Mouse (Mus musculus): Measurements from ENCODE around the gene Lrpprc. TPM values are rescaled to one million over a fixed set of nuclear protein-coding genes. Genes with fewer than 3 reads are reported as not detected.
"Not testable (repeated sequence)": the region's sequence is repeated elsewhere in the genome, so short reads cannot be mapped to it uniquely, and the experiment has no call there.

The Lrpprc gene
- 100 to 1,000 TPM; 143 to 150 TPM for total RNA-seq (2021)

DNA sequence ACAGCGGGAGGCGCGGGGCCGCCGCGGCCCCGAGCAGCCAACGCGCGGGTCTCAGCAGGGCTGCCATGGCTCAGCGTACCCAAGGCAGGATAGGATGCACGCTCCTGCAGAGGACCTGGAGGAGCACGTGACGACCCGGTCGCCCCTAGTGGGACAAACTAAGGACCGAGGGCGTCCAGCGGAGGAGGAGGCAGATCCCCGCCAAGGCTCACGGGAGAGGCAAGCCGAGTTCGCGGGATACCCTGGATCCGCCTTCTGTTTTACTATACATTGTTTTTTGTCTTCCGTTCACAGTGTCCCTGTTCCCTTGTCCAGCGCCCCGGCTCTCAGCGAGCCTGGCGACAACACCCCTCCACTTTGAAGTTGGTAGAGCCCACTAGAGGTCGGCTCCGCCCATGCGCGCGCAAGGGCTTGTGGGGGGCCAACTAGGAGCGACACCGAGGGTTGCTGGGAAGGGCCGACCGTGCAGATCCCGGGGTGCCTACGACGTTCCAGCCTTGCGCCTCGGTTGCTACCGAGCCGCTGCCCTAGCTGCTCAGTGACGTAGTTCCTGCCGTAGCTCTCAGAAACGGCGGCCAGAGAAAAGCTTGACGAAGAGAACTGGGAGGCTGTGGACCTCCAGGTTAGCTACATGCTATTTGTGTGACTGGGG is at the start of gene Lrpprc:
Lrpprc (minus strand) TSS at position 343 of the 652 bp plus-strand sequence.
- intact Hi-C loops (cut with DNase I) = loop anchor here (2.0 to 5.0 kb wide), 2 partner anchors 167 to 300 kb away; partner anchors contain the start of genes Camkmt, Ppm1b and Prepl
- peak; percentile 95 to 97 for DNase-seq

DNA sequence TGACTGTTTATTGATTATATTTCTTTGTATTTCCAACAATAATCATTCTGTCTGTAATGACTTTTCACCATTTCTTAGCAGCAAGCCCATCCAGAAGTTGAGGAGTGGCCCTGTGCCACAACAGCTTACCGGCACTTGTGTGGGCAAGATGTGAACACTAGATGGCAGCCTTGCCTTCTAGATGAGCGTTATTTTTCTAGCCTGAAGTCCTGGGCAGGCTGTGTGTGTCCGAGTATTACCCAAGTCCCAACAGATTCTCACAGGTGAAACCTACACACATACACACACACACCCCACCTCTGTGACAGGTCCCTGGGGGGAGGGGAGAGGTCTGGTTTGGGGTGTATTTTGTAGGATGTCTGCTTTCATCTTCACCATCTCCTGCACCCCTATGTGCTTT is 47.2 kb upstream of the Lrpprc start:
- peak; percentile 65 to 74 for DNase-seq

DNA sequence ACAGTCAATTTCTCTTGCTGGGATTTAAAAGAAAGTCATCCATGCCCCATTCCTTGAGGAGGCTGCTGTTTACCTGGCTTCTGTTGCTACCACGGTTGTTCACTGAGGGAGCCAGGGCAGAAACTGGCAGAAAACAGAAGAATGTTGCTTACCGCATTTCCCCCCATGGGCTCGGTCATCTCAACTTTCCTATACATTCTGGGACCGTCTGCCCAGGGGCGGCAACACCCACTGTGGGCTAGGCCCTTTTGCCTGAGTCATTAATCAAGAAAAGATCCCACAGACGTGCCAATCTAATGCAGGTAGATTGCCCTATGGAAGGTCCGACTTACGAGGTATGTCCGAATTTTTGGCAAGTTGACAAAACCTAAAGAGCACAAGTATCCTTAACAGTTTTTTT is 44.7 kb upstream of the Lrpprc start:
- intact Hi-C loops (cut with DNase I) = loop anchor here (5.0 kb wide), 2 partner anchors 282 to 1227 kb away; no protein-coding TSS in a partner anchor
- no peak for DNase-seq

More for the DNA sequence above, 47.2 kb upstream of the Lrpprc start:
- intact Hi-C loops (cut with DNase I) = loop anchor here (1.0 to 5.0 kb wide), 4 partner anchors 280 to 1225 kb away; no protein-coding TSS in a partner anchor

DNA sequence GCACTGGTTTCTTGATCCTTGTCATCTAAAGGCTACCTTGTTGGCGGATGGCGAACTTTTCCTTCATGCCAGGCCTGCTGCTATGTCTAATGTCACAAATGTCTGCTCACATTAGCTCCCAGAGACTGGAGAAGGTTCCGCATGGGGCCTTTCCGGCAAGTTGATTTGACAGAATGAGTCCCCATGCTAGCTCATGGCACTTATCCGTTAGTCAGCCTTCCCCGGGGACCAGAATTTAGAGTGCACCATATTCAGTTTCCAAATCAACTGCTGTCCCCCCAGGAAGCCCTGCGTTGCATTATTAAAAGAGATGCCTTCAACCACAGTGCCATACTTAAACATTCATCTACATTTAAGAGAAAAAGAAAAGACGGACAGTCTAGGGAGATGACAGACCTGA is 41.8 kb upstream of the Lrpprc start:
- intact Hi-C loops (cut with DNase I) = no loop called here

DNA sequence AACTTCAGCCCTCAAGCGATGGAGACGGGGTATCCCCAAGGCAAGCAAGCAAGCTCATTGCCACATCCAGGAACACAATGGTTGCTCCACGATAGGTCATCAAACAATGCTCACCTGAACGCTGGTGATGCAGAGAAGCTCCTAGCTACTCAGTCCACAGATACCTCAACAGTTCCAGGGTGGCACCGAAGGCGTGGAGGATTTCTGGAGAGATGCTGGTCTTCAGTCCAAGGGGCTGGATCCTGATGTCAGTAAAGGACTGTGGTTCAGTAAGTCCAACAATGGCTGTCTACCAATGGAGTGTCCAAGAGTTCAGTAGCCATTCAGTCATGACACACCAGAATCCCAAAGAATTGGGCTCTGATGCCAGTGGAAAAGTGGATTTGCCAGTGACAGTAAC is 37.7 kb upstream of the Lrpprc start:
- no peak for DNase-seq
- intact Hi-C loops (cut with DNase I) = no loop called here

More for the DNA sequence above, 41.8 kb upstream of the Lrpprc start:
- no peak for DNase-seq

DNA sequence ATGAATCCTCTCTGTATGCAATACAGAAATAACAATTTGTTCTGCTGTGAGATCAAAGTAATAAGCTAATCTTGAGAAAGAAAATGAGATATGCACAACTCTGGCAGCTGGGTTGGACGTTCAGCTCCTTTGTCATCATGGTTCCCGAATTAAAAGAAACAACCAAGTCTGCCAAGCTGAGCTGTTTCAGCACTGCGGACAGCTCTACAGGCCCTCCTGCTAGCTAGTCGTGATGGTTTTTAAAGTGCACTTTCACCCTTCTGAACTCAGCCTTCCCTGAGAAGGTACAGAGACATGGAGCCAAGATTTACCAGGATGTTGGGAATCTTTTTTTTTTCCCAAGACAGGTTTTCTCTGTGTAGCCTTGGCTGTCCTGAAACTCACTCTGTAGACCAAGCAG is 30.0 kb upstream of the Lrpprc start:
- intact Hi-C loops (cut with DNase I) = no loop called here
- DNase-seq = peak in 1 of 2 experiments; percentile 16

DNA sequence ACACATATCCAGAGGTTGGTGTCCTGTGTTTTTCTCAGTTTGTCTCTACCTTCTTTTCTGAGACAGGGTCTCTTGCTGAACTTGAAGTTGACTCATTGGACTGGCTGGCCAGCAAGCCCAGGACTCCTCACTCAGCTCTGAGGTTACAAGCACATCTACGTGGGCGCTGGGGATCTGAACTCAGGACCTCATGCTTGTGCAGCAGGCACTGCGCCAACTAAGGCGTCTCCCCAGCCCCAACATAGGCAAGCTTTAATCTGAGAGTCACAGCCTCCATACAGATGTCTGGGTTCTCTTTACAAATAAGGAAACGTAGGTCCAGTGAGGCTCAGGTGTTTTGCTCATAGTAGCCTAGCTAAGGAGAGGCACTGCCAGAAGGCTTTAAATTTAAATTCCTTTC is 27.8 kb upstream of the Lrpprc start:
- intact Hi-C loops (cut with DNase I) = no loop called here
- no peak for DNase-seq

DNA sequence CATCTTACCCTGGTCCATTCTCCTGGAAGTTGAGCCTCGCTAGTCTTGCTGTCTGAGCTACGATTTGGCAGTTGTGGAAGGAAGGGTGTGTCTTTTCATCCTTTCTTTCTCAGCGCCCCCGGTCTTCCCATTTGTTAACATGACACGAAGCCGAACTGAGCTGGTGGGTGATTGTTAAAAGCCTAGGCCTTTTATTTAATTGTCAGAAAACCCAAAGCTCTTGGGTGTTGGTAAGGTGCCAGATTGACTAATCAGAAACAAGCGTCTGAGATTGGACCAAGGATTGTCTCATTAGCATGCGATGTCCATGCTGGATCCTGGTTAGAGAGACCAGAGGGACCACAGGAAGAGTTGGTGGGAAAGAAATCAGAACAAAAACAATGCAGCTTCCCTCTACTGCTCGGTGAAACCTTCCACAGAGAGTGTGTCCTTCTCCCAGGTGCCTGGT is 25.4 kb upstream of the Lrpprc start:
- intact Hi-C loops (cut with DNase I) = no loop called here
- no peak for DNase-seq

DNA sequence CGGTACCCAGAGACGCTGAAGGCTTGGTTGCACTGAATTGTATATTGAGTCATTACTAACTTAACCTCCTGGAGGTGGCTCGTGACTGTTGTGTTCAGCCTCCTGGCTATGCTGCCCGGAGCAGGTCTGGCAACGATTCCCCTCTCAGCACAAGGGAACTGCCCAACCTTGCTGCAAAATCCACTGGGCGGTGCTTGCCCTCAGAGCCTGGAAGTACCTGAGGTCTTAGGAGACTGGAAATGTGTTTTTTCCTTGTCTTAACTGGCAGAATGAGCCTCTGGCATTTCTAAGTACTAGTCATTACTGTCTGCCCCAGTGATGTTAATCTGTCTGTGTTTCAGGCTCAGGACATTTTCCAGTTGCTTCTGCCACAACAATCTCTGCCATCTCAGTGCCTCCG is 24.3 kb upstream of the Lrpprc start:
- no peak for DNase-seq
- intact Hi-C loops (cut with DNase I) = no loop called here

DNA sequence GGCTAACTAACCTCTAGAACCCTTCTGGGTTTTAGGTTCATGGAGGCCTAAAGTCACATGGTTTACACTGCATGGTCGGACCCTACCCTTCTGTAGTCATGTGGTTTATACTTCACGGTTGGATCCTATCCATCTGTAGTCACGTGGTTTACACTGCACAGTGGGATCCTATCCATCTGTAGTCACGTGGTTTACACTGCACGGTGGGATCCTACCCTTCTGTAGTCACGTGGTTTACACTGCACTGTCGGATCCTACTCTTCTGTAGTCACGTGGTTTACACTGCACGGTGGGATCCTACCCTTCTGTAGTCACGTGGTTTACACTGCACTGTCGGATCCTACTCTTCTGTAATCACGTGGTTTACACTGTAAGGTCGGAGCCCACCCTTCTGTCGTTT is 23.6 kb upstream of the Lrpprc start:
- intact Hi-C loops (cut with DNase I) = not testable (repeated sequence)

DNA sequence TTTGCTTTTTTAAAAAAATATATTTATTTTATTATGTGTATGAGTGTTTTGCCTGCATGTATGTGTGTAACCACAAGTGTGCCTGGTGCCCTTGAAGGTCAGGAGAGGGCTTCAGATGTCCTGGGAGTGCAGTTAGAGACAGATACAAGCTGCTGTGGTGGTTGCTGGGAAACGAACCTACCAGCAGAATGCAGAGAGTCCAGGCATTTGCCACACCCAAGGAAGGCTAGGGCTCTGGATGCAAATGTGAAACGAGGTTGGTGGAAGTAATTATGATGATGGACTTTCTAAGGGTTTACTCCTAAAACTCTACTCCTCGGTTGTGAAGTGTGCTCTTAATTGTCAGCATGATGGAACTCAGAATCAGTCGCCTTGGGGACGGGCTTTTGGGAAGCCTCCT is 1.4 kb upstream of the Lrpprc start:
- intact Hi-C loops (cut with DNase I) = loop anchor here (5.0 kb wide), 1 partner anchor 165 kb away; the partner anchor contains the start of gene Ppm1b
- DNase-seq = no peak

More for the DNA sequence above, 23.6 kb upstream of the Lrpprc start:
- DNase-seq = not testable (repeated sequence)

DNA sequence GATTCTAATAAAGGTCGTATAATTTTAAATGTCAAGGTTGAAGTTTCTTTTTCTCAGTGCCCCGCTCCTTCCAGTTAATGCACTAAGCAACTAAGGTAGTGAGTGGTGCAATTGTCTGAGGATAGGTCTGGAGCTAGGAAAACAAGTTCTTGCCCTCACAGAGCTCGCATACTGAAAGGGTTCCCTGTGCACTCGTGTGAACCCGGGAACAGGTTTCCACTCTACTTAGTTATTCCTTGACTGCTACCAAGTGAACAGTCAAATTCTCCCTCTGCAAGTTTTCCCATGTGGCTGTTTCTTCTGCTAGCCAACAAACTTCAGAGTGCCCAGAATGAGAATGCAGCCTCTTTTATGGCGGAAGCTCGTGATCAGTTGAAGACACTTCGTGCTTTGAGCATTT is 567 bp upstream of the Lrpprc start:
- intact Hi-C loops (cut with DNase I) = loop anchor here (2.0 to 5.0 kb wide), 2 partner anchors 166 to 300 kb away; partner anchors contain the start of genes Camkmt, Ppm1b and Prepl
- no peak for DNase-seq

DNA sequence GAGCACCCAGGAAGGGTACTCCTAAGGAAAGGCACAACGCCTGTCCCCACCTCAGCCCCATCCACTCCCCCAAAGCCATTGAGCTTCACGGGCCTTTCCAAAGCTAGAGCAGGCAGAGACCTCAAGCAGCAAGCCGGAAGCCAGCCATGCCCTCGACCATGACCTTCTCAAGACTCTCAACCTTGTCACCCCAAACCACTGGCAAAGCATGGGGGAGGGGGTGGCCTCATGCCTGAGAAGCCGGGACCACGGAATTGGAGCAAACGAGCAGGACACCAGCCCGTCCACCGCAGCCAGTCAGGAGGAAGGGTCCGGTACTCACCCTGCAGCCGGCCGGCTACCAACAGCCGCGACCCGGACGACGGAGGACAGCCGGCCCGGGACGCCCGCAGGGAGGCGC is 546 bp downstream of the Lrpprc start:
- intact Hi-C loops (cut with DNase I) = loop anchor here (2.0 to 5.0 kb wide), 2 partner anchors 167 to 301 kb away; partner anchors contain the start of genes Camkmt, Ppm1b and Prepl
- no peak for DNase-seq

DNA sequence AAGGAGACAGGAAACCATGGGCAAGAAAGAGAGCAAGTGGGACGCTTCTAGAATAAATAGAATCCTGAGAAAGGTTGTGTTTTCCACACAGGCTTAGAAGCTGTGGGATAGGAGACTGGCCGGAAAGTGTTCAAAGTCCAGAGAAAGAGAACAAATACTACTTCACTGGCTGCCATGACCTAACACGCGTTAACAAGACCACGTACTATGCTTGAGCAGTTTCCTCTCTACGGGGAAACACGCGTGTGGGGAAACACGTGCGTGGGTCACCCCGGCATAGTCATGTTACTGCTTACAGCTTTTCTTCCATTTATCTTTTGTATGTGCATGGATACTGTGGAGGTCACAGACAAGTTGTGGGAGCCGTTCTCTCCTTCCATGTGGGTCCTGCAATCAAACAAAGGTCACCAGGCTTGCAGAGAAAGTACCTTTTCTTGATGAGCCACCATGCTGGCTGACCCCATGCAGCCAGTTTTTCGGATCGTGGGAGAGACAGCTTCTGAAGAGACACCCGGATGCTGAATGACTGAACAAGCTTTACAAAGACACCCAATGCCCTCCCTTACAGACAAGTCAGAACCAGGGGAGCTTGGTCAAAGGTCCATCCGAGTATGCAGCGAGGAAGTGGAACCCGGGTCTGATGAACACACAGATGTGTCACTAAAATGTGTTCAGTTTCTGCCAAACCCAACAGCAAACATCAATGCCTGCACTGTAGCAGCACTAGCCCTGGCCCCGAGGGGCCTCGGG is 2.0 kb downstream of the Lrpprc start:
- intact Hi-C loops (cut with DNase I) = no loop called here
- DNase-seq = no peak

DNA sequence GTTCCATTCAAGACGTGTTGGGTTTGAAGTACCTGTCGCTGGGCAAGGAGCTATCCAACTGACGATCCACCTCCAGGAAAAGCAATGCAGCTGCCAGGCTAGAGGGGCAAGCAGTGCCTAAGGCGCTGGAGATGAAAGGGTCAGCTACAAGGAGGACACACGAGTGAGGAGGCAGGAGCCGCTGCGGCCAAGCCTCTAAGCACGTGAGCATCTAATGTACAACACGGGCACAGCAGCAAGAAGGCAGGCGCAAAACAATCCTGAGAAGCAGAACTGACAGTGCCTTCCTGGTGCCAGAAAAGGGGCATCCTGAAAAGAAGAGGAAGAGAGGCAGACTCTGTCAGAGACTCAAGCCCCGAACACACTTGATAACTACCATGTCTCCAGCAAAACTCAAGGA is 3.1 kb downstream of the Lrpprc start:
- no peak for DNase-seq
- intact Hi-C loops (cut with DNase I) = no loop called here

DNA sequence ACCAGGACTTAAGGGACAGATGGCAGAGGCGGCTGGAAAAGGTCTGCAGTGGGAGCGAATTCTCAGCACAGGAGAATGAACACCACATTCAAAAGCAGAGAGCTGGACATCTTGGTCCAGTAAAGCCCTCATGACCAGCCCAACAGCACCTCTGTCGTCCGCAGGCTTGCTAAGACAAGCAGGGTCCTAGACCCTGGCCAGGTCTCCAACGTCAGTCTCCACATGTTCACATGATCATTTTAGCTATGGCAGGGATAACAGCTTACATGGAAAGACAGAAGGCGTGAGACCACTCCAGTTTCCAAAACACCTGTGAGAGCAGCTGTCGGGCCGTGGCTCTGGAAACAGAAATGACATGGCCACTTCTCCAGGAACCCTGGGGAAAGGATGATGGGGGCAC is 3.7 kb downstream of the Lrpprc start:
- DNase-seq = no peak
- intact Hi-C loops (cut with DNase I) = no loop called here

DNA sequence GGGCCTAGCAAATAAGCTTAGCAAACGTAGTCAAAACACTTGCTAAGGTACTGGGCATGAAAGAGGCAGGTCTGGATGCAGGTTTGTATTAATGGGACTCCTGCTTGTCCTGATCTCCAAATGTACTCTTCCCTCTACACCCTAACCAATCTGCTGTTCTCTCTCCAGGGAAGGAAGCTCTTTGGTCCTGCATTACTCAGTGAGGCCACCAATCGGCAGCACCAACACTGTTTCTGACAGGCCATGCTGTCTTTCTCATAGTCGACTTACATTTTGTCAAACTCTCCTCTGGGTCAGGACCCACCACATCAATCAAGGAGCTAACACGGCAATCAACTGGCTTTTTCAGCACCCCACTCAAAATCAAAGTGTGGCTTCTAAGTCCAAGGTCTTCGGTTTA is 5.4 kb downstream of the Lrpprc start:
- intact Hi-C loops (cut with DNase I) = no loop called here
- DNase-seq = no peak

DNA sequence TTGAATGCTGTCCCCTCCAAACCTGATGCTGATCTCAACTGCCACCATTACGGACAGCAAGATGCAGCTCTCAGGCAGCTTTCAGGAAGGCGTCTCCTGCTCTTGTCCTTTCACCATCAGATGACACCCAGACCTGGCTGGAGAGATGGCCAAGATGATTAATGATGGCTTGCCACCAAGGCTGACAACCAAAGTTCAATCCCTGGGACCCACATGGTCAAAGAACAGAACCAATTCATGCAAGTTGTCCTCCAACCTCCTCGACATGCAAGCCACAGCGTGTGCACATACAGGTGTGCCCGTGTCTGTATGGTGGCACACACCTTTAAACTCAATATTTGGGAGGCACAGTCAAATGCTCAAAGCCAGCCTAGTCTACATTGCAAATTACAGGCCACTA is 7.1 kb downstream of the Lrpprc start:
- intact Hi-C loops (cut with DNase I) = no loop called here
- no peak for DNase-seq

DNA sequence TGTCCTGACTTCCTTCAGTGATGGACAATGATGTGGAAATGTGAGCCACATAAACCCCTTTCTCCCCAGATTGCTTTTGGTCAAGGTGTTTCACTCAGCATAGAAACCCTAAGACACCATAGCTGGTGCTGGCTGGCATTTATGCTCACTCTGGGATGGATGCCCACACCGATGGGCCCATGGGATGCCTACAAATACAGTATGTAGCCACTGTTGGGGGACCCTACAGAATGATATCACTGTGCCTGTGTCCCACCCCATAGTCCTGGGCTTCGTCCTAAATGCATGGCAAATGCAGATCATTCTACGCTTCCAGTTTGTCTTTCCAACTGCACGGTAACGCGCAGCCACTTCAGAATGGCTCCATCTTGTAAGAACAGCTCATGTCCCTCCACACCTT is 10.3 kb downstream of the Lrpprc start:
- DNase-seq = no peak
- intact Hi-C loops (cut with DNase I) = no loop called here

DNA sequence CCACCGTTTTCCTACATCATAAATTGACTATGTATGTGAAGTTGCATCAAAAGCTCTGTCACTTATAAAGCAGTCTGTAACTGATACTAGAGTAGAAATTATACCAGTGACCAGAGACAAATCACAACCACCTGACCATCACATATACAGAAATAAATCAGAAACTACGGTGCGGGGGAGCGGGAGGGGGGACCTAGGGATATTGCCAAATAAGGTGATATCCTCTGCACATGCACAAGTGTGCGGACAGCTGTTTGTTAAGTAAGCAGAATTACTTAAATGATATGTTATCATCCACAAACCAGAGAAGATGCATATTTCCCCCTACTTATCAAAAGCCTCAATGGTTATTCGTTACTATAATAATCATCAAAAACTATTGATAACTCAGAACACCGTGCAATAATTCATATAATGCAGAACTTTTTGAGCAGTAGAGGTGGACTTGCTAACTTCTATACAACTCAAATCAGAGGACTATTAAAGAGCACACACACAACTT is 12.1 kb downstream of the Lrpprc start:
- intact Hi-C loops (cut with DNase I) = no loop called here

DNA sequence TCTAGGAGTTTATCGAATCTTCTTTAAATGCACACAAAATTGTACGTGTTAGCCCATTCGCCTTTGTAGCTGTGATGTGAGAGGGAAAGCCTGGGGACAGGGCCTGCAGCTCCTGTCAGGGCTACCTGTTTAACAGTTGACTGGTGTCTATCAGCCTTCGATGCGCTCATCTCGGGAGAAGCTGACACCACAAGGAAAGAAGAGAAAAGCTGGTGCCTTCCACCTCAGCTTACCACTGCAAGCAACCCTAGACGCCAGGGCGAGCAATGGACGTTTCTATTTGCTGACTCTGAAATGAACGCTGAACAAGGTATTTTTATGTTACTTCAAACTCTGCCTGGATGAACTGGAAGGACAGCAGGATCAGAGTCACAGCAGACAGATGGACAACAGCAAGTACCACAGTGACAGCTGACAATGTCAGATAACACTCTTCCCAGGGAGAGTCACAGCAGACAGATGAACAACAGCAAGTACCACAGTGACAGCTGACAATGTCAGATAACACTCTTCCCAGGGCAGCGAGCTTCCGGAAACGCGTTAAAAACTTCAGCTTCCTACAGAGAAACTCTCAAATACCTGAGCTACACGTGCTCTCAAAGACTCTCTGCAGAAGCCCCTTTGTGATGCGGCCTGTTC is 14.1 kb downstream of the Lrpprc start:
- intact Hi-C loops (cut with DNase I) = no loop called here
- DNase-seq = no peak

More for the DNA sequence above, 12.1 kb downstream of the Lrpprc start:
- no peak for DNase-seq
